Comparison of ENCODE assay signal across 8 mouse cellular contexts in genomic region chr13:54372665-54373064, GRCm38 (mm10). TPM values are rescaled to one million over a fixed set of nuclear protein-coding genes. Genes with fewer than 3 reads are reported as not detected.
DNase-seq lines count a peak whose midpoint lies in the region; ATAC-seq and TF ChIP-seq lines count a peak whose summit lies in the region.

No protein-coding gene starts in this region.

- no peak; the same call in 1 of the 2 replicates for ATAC-seq in kidney, embryonic 14.5 days (ENCODE audit: low FRiP score, low TSS enrichment)

- no peak overlapping the region for H3K9ac ChIP-seq in kidney, embryonic 14.5 days (ENCODE audit: low read depth, low read length)

- no peak overlapping the region for H3K4me3 ChIP-seq in kidney, embryonic 14.5 days (ENCODE audit: low read length)
- peak overlapping the region; percentile 73 for H3K4me3 ChIP-seq in cerebellum, adult 2 months (replicated peaks; ENCODE audit: insufficient read depth, low read depth, low read length)
- no peak overlapping the region for H3K4me3 ChIP-seq in lung, adult 2 months (replicated peaks; ENCODE audit: extremely low read depth, low read depth, low read length)

- 8% methylated on average over 14 of the region's 16 CpGs for WGBS in kidney, embryonic 14.5 days
- WGBS in cerebellum, adult 2 months, result 2% methylated on average over 16 of the region's 16 CpGs
- WGBS in lung, adult 2 months, result 2% methylated on average over 9 of the region's 16 CpGs

- peak; percentile 27 for DNase-seq in kidney, adult 18-20 months
- peak; percentile 93 to 96 for DNase-seq in cerebellum, adult 2 months
- DNase-seq in forelimb bud, embryonic 11.5 days (ENCODE audit: low read depth, low spot score), result peak; percentile 63
- DNase-seq in kidney, postnatal 36 days, result peak; percentile 22 to 78
- peak; percentile 18 for DNase-seq in lung, adult 2 months
- peak; percentile 91 for DNase-seq in retina, embryonic 14.5 days (ENCODE audit: low spot score)
- peak; percentile 61 for DNase-seq in thymus, postnatal 25 days

- H3K27ac ChIP-seq in kidney, embryonic 14.5 days (ENCODE audit: low read depth, low read length), result no peak overlapping the region
- H3K27ac ChIP-seq in cerebellum, adult 2 months (ENCODE audit: insufficient read depth, low read length), result peak overlapping the region; percentile 77

- no peak overlapping the region; the same call in 1 of the 2 replicates for H3K4me2 ChIP-seq in kidney, embryonic 14.5 days (replicated peaks; ENCODE audit: low read depth, low read length)

- H3K9me3 ChIP-seq in kidney, embryonic 14.5 days (ENCODE audit: control insufficient read depth, low read length), result no peaks in the 10 kb centered on the region

- H3K36me3 ChIP-seq in kidney, embryonic 14.5 days (ENCODE audit: control insufficient read depth, insufficient read depth, low read length), result no peaks in the 10 kb centered on the region

- no peak for TF ChIP-seq POLR2A in cerebellum, adult 2 months (IDR thresholded peaks at IDR 0.05; ENCODE audit: borderline replicate concordance, insufficient read depth, low read length)
- no peak for TF ChIP-seq POLR2A in lung, adult 2 months (IDR thresholded peaks at IDR 0.05; ENCODE audit: borderline replicate concordance, extremely low read depth, low read depth, low read length)

- H3K27me3 ChIP-seq in kidney, embryonic 14.5 days (ENCODE audit: control insufficient read depth, insufficient read depth, low read length), result peaks cover 8% of the 10 kb centered on the region; the same call in 1 of the 2 replicates
- H3K27me3 ChIP-seq in cerebellum, adult 2 months (ENCODE audit: control insufficient read depth, insufficient read depth, low read length), result no peaks in the 10 kb centered on the region

- peaks cover 8% of the 10 kb centered on the region; the same call in 1 of the 2 replicates for H3K4me1 ChIP-seq in kidney, embryonic 14.5 days (ENCODE audit: control insufficient read depth, insufficient read depth, low read length)
- H3K4me1 ChIP-seq in cerebellum, adult 2 months (ENCODE audit: control insufficient read depth, insufficient read depth, low read length), result peaks cover 30% of the 10 kb centered on the region
- H3K4me1 ChIP-seq in lung, adult 2 months (ENCODE audit: control insufficient read depth, insufficient read depth, low read length), result no peaks in the 10 kb centered on the region

- peak; percentile 89 for TF ChIP-seq CTCF in cerebellum, adult 2 months (IDR thresholded peaks at IDR 0.05; ENCODE audit: borderline replicate concordance, insufficient read depth, low read depth, low read length)
- peak; percentile 65 for TF ChIP-seq CTCF in lung, adult 2 months (IDR thresholded peaks at IDR 0.05; ENCODE audit: insufficient read depth, low read length)

RNA-seq across cellular contexts. Expression of gene Cplx2, which starts 1.5 kb away (rescaled TPM):
- 4.5 and 6.4 TPM in 2 replicates for polyA plus RNA-seq in kidney, embryonic 14.5 days (2014; fragmentation: Nextera tagmentation; extraction: Ambion mirVana)
- polyA plus RNA-seq in cerebellum, adult 2 months (2012; rRNA removed), result 361 and 392 TPM in 2 replicates
- polyA plus RNA-seq in lung, adult 2 months (2012; rRNA removed), result 6.1 and 7.0 TPM in 2 replicates

Comparison
In these comparisons a context has a peak if more than half of its experiments do, and no peak if none do; other contexts are left out.
1. DNase-seq: peak in every context shown above with its lines; median percentile 94 in cerebellum, adult 2 months; 91 in retina, embryonic 14.5 days; 63 in forelimb bud, embryonic 11.5 days; 61 in thymus, postnatal 25 days; 50 in kidney, postnatal 36 days; 27 in kidney, adult 18-20 months; 18 in lung, adult 2 months.
2. RNA of gene Cplx2, which starts 1.5 kb away (polyA plus RNA-seq): 361 to 392 TPM in cerebellum, adult 2 months; 6.1 to 7.0 TPM in lung, adult 2 months and 4.5 to 6.4 TPM in kidney, embryonic 14.5 days; every median in the first group is over 10 times any median in the second.